Mouse (Mus musculus) brain, embryonic 14.5 days (tissue): ENCODE measurements around the gene Patz1.

ENCODE experiments used
- CTCF ChIP-seq: fragments of 200-500 bp; IDR thresholded peaks from 2 replicates; pipeline ENCODE4 v1.5.1; 2012; ENCODE audit warnings: inconsistent platforms, mild to moderate bottlenecking, moderate library complexity, borderline replicate concordance; ENCODE audit not compliant: insufficient read depth, insufficient read length; ENCODE audit errors: extremely low read depth
- POLR2A ChIP-seq: fragments of 200-500 bp; IDR thresholded peaks from 2 replicates; pipeline ENCODE4 v1.6.1; 2012; ENCODE audit warnings: mild to moderate bottlenecking, inconsistent platforms, borderline replicate concordance; ENCODE audit not compliant: poor library complexity, insufficient read depth, insufficient read length, severe bottlenecking; ENCODE audit errors: extremely low read depth

DNA sequence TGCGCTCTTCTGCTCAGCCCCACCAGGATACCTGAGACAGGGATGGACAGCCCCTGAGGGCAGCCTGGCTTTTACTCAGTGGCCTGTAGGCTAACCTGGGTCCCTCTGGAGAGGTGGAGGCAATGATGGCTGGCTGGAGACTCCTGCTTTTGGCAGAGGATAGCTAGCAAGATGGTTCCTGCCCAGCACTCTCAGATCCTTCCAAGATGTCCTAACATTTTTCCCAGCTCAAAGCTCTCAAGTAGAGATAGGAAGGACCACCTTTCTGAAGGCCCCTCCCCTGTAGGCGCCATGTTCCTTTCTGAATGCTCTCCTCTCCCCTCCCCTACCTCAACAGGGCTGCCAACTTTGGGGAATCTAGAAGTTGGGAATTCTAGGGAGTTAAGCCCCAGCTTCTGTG, 6.0 kb downstream of the Patz1 start:
- TF ChIP-seq POLR2A (no peak), CTCF (no peak)
